Mouse (Mus musculus) cerebellum, adult 2 months (tissue): Measurements from ENCODE around the gene Mta1.

Experiments
- CTCF ChIP-seq: fragments of 200-500 bp; IDR thresholded peaks from 2 replicates; pipeline ENCODE4 v1.5.1; 2011; ENCODE audit warnings: low read depth, mild to moderate bottlenecking, control low read depth, low read length, moderate library complexity, borderline replicate concordance; ENCODE audit not compliant: insufficient read depth
- POLR2A ChIP-seq: fragments of 200-500 bp; IDR thresholded peaks from 2 replicates; pipeline ENCODE4 v1.6.1; 2011; ENCODE audit warnings: low read length, control low read depth, borderline replicate concordance; ENCODE audit not compliant: insufficient read depth

DNA sequence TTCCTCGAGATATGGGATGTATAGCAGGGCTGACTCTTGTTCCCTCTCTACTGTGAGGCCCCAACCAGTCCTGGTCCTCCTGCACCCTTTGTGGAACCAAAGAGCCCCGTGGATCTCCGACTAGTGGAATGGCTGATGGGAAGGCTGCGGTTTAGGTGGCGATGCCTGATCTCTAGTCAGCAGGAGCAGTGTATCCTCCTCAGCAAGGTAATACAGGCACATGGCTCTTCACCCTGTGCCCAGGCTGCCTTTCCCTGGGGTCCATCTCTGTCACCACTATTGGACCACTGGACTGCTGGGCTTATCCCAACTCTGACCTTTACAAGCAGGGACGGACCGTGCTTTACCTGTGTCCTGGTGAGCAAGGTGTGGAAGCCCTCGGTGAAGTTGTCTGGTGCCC, 59.4 kb downstream of the Mta1 start:
- TF ChIP-seq POLR2A (no peak), CTCF (no peak)
